Mouse (Mus musculus) layer of hippocampus, adult 9-10 months (tissue): ENCODE measurements at regions not wholly inside any gene's neighbourhood (a gene's known extent, or its start where the extent isn't known, plus 50 kb on each side); places are given as distances from the start of the nearest gene placed in this dataset.
A peak's percentile ranks its signal among the peaks of the same experiment; 100 is the strongest.

Source experiments
- DNase-seq: peaks from one replicate; pipeline ENCODE4 v3.0.0; 2022; ENCODE audit warnings: low spot score

DNA sequence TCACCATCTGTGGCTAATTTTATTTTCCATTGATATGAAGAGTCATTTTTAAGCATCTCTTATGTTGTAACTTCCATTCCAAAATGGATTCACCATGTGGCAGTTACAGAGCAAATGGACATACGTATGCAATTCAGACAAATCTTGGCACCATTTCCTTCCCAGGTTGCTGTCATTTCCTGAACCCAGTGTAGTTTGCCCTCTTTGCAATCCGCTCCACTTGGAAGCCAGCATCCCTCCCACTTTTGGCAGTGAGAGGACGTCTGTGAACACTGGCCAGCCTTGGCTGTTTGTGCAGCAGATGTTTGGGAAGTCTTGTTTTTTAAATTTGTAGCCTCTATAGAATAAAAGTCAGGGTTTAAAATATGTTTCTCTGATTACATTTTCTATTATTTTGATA, 510.6 kb upstream of the Cdh7 start:
- DNase-seq = no peak

DNA sequence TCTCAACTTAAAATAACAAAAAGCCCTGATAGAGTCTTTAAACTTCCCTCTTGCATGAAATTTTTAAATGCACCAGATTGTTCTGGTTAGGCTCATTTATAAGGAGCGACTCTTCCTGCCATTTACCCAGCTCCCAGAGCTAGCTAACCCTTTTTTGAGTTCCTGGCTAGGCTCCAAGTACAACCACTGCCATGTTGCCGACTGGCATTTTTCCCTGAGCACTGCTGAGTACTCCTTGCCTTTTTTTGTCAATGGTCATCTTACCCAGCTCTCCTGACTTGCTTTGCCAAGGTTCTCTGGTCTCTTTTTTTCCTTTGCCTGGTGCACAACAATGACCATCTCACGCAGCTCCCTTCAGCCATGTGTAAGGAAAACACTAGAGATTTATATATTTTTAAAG, 500.8 kb upstream of the Cdh7 start:
- no peak for DNase-seq

DNA sequence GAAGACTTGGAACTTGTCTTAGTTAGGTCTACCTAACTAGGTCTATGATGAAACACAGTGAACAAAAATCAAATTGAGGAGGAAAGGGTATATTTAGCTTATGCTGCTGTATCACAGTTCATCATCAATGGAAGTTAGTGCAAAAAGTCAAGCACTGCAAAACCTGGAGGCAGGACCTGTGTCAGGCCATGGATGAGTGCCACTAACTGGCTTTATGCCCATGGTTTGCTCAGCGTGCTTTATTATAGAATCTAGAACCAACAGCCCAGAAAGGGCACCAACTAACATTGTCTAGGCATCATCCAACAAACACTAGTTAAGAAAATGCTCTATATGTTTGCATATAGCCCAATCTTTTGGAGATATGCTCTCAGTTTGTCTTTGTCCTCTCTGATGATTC, 486.3 kb upstream of the Cdh7 start:
- DNase-seq = no peak

DNA sequence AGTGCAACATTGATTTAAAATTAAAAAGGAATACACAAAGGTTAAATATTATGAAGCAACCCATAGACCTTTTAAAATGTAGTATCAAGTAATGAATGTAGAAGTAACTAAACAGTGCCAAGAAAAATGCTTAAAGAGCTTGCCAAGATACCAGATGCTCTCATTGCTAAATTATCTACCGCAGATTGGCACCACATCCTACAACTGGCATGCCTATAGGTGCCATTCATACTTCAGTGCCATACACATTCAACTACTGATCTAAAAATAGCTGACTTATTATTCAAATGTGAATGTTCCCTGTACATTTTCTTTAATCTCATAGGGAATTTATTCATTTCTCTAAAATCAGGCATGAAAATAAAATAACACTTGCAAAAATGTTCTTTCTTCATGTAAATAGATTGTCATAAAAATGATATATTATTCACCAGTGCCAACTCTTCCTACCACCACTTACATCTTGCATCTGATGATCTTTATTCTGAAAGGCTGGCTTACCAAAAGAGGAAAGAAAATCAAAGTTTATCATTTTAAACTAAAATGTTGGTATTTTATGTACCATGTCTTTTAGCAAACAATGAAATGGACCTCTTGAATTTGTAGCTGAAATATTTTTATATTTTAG, 469.5 kb upstream of the Cdh7 start:
- DNase-seq = peak; percentile 11

DNA sequence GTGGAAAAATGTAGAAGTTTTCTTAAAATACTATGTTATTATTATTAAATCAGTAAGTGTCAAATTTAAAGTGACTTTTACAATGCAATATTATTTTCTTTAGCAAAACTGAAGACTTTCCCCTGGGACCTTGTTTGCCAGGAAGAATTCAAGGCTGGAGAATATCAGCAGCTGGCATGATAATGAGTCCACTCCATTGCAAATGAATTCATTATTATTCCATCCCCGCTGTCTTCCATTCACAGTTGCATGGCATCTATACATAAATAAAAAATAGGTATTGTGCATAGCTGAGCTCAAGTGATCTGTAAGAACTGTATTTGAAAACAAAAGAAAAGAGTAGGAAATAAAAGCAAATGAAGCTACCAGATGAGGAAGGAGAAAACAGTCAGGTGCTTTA, 467.9 kb upstream of the Cdh7 start:
- no peak for DNase-seq
